Mouse (Mus musculus): Measurements from ENCODE around the gene Ghr. TPM values are rescaled to one million over a fixed set of nuclear protein-coding genes. Genes with fewer than 3 reads are reported as not detected.

The Ghr gene
- polyA plus RNA-seq, 1 experiment from 2014 or later = 13.4 TPM

DNA sequence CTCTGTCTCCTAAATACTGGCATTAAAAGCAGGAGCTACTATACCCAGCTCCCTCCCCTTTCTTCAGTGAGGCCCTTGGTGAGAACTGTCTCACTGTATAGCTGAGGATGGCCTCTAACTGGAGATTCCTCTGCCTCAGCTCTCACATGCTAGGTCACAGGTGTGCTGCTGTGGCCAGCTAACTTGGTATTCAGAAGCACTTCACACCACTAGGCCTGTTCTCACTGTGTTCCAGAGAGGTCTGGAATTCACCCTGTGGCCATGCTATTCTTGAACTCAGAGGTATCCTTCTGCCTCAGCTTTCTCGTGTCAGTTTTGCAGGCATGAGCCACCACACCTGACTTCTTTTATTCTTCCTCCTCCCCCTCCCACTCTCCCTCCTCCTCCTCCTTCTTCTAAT is 310.1 kb downstream of the Ghr start:
- no peak for DNase-seq (ENCODE audit: low spot score)
- no peak overlapping the region for H3K4me3 ChIP-seq (replicated peaks; ENCODE audit: low read length)
- H3K9ac ChIP-seq = no peak overlapping the region
- no peak for ATAC-seq (ENCODE audit: low FRiP score)
- no peak overlapping the region for H3K27ac ChIP-seq
- H3K4me2 ChIP-seq (replicated peaks) = 0 out of 2 replicates have a peak overlapping the region, but pooled peaks have one; percentile 4
- H3K4me1 ChIP-seq (replicated peaks; ENCODE audit: control insufficient read depth, insufficient read depth, low read length) = 0 out of 2 replicates have a peak, but pooled peaks cover 10% of the 10 kb centered on the region
- no peaks in the 10 kb centered on the region for H3K9me3 ChIP-seq (ENCODE audit: control insufficient read depth, low read length)
- H3K27me3 ChIP-seq (ENCODE audit: control insufficient read depth, insufficient read depth, low read length) = no peaks in the 10 kb centered on the region
- H3K36me3 ChIP-seq (replicated peaks; ENCODE audit: control insufficient read depth, insufficient read depth) = peaks cover 5% of the 10 kb centered on the region; the same call in 1 of the 2 replicates
- 76% methylated on average over 1 of the region's 1 CpGs for WGBS

DNA sequence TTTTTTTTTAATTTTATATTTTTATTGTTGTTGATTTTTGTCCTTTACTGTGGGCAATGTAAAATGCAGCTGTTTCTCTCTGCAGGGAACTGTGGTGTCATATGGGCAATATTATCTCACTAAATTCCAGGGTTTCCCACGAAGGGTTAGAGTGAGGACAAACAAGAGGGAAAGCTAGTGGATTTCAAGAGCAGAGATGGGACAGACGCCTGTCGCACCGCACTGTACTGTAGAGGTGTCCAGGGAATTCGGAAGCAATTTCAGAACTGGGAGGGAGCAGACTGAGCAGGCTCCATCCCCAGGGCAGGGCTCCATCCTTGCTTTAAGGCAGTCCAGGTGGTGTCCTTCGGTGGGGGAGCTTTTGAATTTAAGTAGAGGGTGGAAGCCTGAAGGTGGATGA is 312.1 kb downstream of the Ghr start:
- Histone ChIP-seq H3K27ac (peak overlapping the region; percentile 45; the same call in 1 of the 2 replicates), H3K27me3 (ENCODE audit: control insufficient read depth, insufficient read depth, low read length) (no peaks in the 10 kb centered on the region), H3K4me1 (replicated peaks; ENCODE audit: control insufficient read depth, insufficient read depth, low read length) (0 out of 2 replicates have a peak, but pooled peaks cover 10% of the 10 kb centered on the region), H3K9ac (no peak overlapping the region), H3K4me2 (replicated peaks) (peak overlapping the region; percentile 46), H3K4me3 (replicated peaks; ENCODE audit: low read length) (peak overlapping the region; percentile 19), H3K36me3 (replicated peaks; ENCODE audit: control insufficient read depth, insufficient read depth) (no peaks in the 10 kb centered on the region), H3K9me3 (ENCODE audit: control insufficient read depth, low read length) (no peaks in the 10 kb centered on the region)
- no peak for DNase-seq (ENCODE audit: low spot score)
- ATAC-seq (ENCODE audit: low FRiP score) = no peak
- WGBS = 42% methylated on average over 6 of the region's 6 CpGs

DNA sequence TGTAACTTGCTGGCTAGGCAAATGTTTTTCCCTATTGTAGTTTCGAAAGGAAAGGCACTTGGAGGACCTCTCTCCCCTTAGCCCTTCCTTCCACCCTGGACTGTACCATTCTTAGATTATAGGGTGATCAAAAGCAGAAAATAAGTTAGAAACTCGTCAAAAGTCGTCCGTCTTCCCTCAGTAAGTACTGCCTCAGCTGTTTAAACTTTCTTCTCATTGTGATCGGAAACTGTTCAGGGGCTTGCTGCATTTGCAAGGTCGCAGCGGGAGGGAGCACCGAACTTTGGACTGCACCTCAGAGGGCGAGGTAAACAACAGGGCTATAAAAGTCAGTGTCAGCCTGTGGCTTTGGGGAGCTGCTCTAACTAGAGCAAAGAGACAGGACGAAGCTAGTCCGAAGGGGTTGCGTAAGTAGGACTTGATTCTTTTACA is 312.6 kb downstream of the Ghr start:
- DNase-seq (ENCODE audit: low spot score) (peak; percentile 57), ATAC-seq (ENCODE audit: low FRiP score) (peak; percentile 70; the same call in 1 of the 2 replicates)
- Histone ChIP-seq H3K9ac (peak overlapping the region; percentile 6; the same call in 1 of the 2 replicates), H3K9me3 (ENCODE audit: control insufficient read depth, low read length) (no peaks in the 10 kb centered on the region), H3K27ac (peak overlapping the region; percentile 45), H3K27me3 (ENCODE audit: control insufficient read depth, insufficient read depth, low read length) (no peaks in the 10 kb centered on the region), H3K4me1 (replicated peaks; ENCODE audit: control insufficient read depth, insufficient read depth, low read length) (0 out of 2 replicates have a peak, but pooled peaks cover 10% of the 10 kb centered on the region), H3K4me2 (replicated peaks) (peak overlapping the region; percentile 46), H3K36me3 (replicated peaks; ENCODE audit: control insufficient read depth, insufficient read depth) (no peaks in the 10 kb centered on the region), H3K4me3 (replicated peaks; ENCODE audit: low read length) (peak overlapping the region; percentile 19)
- WGBS = 2% methylated on average over 12 of the region's 12 CpGs

DNA sequence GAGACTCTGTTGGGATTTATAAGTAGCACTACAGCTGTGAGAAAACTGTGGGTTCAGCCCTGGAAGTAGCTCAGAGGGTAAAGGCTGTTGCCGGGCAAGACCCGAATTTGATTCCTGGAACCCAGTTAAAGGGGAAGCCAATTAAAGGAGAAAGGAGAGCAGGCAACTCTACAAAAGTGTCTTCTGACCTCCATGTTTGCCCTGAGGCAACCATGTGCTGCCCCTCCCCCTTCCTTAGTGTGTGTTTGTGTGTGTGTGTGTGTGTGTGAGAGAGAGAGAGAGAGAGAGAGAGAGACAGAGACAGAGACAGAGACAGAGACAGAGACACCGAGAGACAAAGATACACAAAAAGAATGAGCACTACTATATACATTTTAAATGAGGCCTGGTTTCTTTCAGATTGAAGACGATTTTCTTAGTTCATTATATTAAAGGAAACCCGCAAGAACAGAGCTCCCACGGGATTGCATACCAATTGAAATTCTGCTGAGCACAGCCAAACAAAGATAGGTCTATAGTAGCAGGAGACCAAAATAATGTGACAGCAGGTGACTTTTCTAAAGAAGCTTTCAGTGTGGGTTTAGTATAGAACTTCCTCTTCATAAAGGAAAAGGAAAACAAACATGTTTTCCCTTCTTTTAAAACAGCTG is 313.2 kb downstream of the Ghr start:
- Histone ChIP-seq H3K27me3 (ENCODE audit: control insufficient read depth, insufficient read depth, low read length) (no peaks in the 10 kb centered on the region), H3K27ac (0 out of 2 replicates have a peak overlapping the region, but pooled peaks have one; percentile 11), H3K4me2 (replicated peaks) (peak overlapping the region; percentile 46), H3K4me3 (replicated peaks; ENCODE audit: low read length) (peak overlapping the region; percentile 19; the same call in 1 of the 2 replicates), H3K9me3 (ENCODE audit: control insufficient read depth, low read length) (no peaks in the 10 kb centered on the region), H3K9ac (peak overlapping the region; percentile 6; the same call in 1 of the 2 replicates), H3K4me1 (replicated peaks; ENCODE audit: control insufficient read depth, insufficient read depth, low read length) (0 out of 2 replicates have a peak, but pooled peaks cover 10% of the 10 kb centered on the region), H3K36me3 (replicated peaks; ENCODE audit: control insufficient read depth, insufficient read depth) (no peaks in the 10 kb centered on the region)
- DNase-seq (ENCODE audit: low spot score) = peak; percentile 26
- 19% methylated on average over 6 of the region's 6 CpGs for WGBS
- peak; percentile 36; the same call in 1 of the 2 replicates for ATAC-seq (ENCODE audit: low FRiP score)

DNA sequence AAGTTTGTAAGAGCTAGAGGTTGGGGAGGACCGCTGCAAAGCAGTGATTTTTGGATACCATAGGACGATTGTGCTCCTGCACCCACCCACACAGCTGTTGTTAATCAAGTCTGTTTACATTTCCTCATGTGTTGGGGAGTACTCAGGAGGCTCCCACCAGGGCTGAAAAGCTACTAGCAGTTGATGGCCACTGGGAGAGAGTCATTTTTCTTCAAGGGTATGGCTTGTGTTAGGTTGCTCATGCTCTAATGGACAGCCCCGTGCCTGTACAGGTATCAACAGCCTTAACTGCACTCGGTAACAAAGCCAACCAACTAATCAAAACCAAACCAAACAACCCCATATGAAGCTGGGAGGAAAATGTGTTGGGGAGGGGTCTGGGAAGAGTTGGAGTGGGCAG is 313.8 kb downstream of the Ghr start:
- H3K4me2 ChIP-seq (replicated peaks) = no peak overlapping the region
- DNase-seq (ENCODE audit: low spot score) (no peak), ATAC-seq (ENCODE audit: low FRiP score) (no peak)
- H3K9ac ChIP-seq = no peak overlapping the region
- H3K9me3 ChIP-seq (ENCODE audit: control insufficient read depth, low read length) = no peaks in the 10 kb centered on the region
- H3K4me3 ChIP-seq (replicated peaks; ENCODE audit: low read length) = no peak overlapping the region
- 0 out of 2 replicates have a peak, but pooled peaks cover 8% of the 10 kb centered on the region for H3K4me1 ChIP-seq (replicated peaks; ENCODE audit: control insufficient read depth, insufficient read depth, low read length)
- H3K27me3 ChIP-seq (ENCODE audit: control insufficient read depth, insufficient read depth, low read length) = no peaks in the 10 kb centered on the region
- no peak overlapping the region for H3K27ac ChIP-seq
- H3K36me3 ChIP-seq (replicated peaks; ENCODE audit: control insufficient read depth, insufficient read depth) = no peaks in the 10 kb centered on the region
- WGBS = 79% methylated on average over 4 of the region's 4 CpGs

DNA sequence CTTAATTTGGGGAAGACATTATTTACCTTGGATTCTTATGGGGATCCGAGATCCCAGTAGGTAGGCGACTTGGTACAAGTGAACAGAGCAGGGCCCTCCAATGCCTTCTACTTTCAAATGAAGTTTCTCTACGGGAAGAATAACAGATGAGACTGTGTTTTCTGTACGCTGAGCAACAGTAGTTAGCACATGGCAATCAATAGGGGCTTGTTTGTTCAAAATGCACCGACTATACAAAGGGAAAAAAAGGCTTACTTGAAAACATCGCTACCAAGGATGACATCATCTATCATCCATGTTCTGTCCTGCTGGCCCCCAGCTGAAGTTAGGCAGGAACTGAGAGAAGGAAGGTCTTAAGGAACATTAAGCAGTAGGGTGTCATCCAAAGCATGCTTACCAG is 315.0 kb downstream of the Ghr start, which contains the start of gene Selenop:
Selenop (plus strand) TSS at position 301 of the 400 bp plus-strand sequence.
- ATAC-seq (ENCODE audit: low FRiP score) (no peak), DNase-seq (ENCODE audit: low spot score) (no peak)
- no peak within 1 kb of the TSS for H3K27ac ChIP-seq
- no peak within 1 kb of the TSS for H3K9ac ChIP-seq
- H3K4me1 ChIP-seq (replicated peaks; ENCODE audit: control insufficient read depth, insufficient read depth, low read length) = 0 out of 2 replicates have a peak, but pooled peaks cover 8% of the 10 kb centered on the region
- H3K4me2 ChIP-seq (replicated peaks) = no peak within 1 kb of the TSS
- no peaks in the 10 kb centered on the region for H3K36me3 ChIP-seq (replicated peaks; ENCODE audit: control insufficient read depth, insufficient read depth)
- no peaks in the 10 kb centered on the region for H3K27me3 ChIP-seq (ENCODE audit: control insufficient read depth, insufficient read depth, low read length)
- no peaks in the 10 kb centered on the region for H3K9me3 ChIP-seq (ENCODE audit: control insufficient read depth, low read length)
- H3K4me3 ChIP-seq (replicated peaks; ENCODE audit: low read length) = no peak within 1 kb of the TSS
- WGBS = 76% methylated on average over 6 of the region's 6 CpGs

Measured in hindbrain, embryonic 14.5 days (tissue).